Mouse (Mus musculus) heart, embryonic 11.5 days (tissue): Measurements from ENCODE around the gene Has3. TPM values are rescaled to one million over a fixed set of nuclear protein-coding genes. Genes with fewer than 3 reads are reported as not detected.
A peak's percentile ranks its signal among the peaks of the same experiment; 100 is the strongest.
"Not testable (repeated sequence)": the region's sequence is repeated elsewhere in the genome, so short reads cannot be mapped to it uniquely, and the experiment has no call there.

Source experiments
- ATAC-seq: fragments of 200-750 bp; cut with Nextera tagmentation; replicated peaks from 2 replicates; pipeline ENCODE4 v1.8.0; 2017; ENCODE audit warnings: moderate library complexity; ENCODE audit not compliant: insufficient number of reproducible peaks, low FRiP score, low TSS enrichment
- H3K27ac ChIP-seq: fragments of 300-500 bp; sonication (generic); 2 replicates; pipeline ENCODE4 v1.5.1; 2014; ENCODE audit warnings: mild to moderate bottlenecking, low read depth, low read length
- H3K27me3 ChIP-seq: fragments of 300-500 bp; sonication (generic); 2 replicates; pipeline ENCODE4 v1.6.1; 2014; ENCODE audit warnings: mild to moderate bottlenecking, low read length, mixed read lengths; ENCODE audit not compliant: control insufficient read depth, insufficient read depth
- H3K36me3 ChIP-seq: fragments of 300-500 bp; sonication (generic); 2 replicates; pipeline ENCODE4 v1.6.1; 2014; ENCODE audit warnings: mild to moderate bottlenecking, low read length, moderate library complexity, mixed read lengths; ENCODE audit not compliant: control insufficient read depth, insufficient read depth
- H3K4me1 ChIP-seq: fragments of 300-500 bp; sonication (generic); 2 replicates; pipeline ENCODE4 v1.6.1; 2014; ENCODE audit warnings: low read length; ENCODE audit not compliant: control insufficient read depth, insufficient read depth
- H3K4me2 ChIP-seq: fragments of 300-500 bp; sonication (generic); 2 replicates; pipeline ENCODE4 v1.6.1; 2014; ENCODE audit warnings: mild to moderate bottlenecking, moderate library complexity
- H3K4me3 ChIP-seq: fragments of 300-500 bp; sonication (generic); 2 replicates; pipeline ENCODE4 v1.5.1; 2014; ENCODE audit warnings: low read depth, low read length
- H3K9ac ChIP-seq: fragments of 300-500 bp; sonication (generic); 2 replicates; pipeline ENCODE4 v1.6.1; 2014; ENCODE audit warnings: mild to moderate bottlenecking, low read depth, low read length, moderate library complexity
- H3K9me3 ChIP-seq: fragments of 300-500 bp; sonication (generic); replicated peaks from 2 replicates; pipeline ENCODE4 v1.6.1; 2016; ENCODE audit warnings: low read length; ENCODE audit not compliant: control insufficient read depth
- WGBS: fragments of 180-500 bp; shearing (Covaris S2); extraction: QIAGEN DNeasy Blood & Tissue Kit; methylation state at CpG from one replicate; pipeline ENCODE4 v1.1.7; 2014; ENCODE audit not compliant: insufficient replicate concordance; 5-methylcytosine and 5-hydroxymethylcytosine counted together
- polyA plus RNA-seq: library from polyadenylated mRNA; unstranded; fragments of >200 nt; fragmentation: Nextera tagmentation; extraction: Ambion mirVana; gene quantifications from 2 replicates; pipeline ENCODE4 v1.2.1, GENCODE M21; 2014

Has3 gene
- polyA plus RNA-seq, 1 experiment from 2014 or later: 0.17 TPM

DNA sequence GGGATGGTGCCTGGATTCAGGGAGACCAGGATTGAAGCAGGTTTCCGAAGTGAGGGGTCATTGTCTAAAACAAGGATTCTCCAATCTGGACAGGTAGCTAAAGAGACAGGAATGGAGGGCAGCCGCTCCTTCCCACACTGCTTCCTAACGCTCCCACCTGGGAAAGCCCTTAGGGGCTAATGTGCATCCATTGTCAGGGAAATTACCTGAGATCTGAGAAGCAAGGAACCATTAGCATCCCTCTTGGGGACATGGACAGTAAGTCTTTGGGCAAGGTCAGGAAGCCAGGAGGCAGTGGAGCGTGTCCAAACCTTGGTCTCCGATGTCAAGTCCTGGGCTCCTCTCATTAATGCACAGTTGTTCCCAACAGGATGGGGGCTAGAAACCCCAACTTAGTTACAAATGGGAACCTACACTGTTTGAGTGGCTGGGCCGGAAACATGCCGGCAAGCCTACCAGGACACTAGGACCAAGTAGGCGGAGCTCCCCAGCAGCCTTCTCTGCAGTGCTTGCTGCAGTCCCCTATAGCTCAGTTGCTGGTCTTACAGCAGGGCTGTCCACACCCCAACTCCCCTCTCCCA lies 2.5 kb downstream of the Has3 start:
- H3K4me3 ChIP-seq: peak overlapping the region; percentile 64
- no peak overlapping the region for H3K27ac ChIP-seq
- ATAC-seq: no peak
- 14% methylated on average over 8 of the region's 8 CpGs for WGBS
- peak overlapping the region; percentile 63; the same call in 1 of the 2 replicates for H3K9ac ChIP-seq
- H3K4me2 ChIP-seq: peak overlapping the region; percentile 99
- no peaks in the 10 kb centered on the region for H3K9me3 ChIP-seq
- peaks cover 25% of the 10 kb centered on the region for H3K4me1 ChIP-seq
- H3K27me3 ChIP-seq: peaks cover 58% of the 10 kb centered on the region
- peaks cover 10% of the 10 kb centered on the region; the same call in 1 of the 2 replicates for H3K36me3 ChIP-seq

DNA sequence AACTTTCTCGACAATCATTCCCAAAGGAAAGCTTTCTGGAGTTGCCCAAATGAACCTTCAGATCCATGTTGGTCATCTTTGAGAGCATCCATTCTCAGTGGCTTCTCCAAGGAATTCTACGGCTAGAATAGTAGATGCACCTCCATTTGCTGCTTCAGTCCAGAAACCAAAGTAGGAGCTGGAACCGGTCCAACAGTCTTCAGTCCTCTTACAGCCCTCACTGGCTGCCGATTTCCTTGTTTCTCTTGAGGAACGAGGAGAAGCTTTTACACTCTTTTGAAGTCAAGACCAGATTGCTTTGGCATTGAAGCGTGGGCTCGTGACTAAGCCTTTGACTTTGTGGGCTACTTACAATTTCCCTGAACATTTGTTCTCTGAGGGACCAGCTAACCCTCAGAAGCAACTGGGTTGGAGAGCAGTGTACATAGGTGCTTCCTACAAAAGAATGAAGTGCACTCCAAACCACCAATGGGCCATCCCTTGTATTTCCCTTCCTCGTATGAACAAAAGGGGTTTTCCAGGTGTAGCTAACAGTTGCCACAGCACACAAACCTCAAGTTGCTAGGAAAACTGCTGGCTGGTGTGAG lies 10.2 kb downstream of the Has3 start:
- no peak overlapping the region for H3K9ac ChIP-seq
- H3K4me2 ChIP-seq: no peak overlapping the region
- no peak for ATAC-seq
- H3K4me3 ChIP-seq: no peak overlapping the region
- WGBS: 89% methylated on average over 8 of the region's 8 CpGs
- no peaks in the 10 kb centered on the region for H3K9me3 ChIP-seq
- 0 out of 2 replicates have a peak, but pooled peaks cover 5% of the 10 kb centered on the region for H3K4me1 ChIP-seq
- H3K27ac ChIP-seq: no peak overlapping the region
- no peaks in the 10 kb centered on the region for H3K27me3 ChIP-seq
- peaks cover 17% of the 10 kb centered on the region for H3K36me3 ChIP-seq

DNA sequence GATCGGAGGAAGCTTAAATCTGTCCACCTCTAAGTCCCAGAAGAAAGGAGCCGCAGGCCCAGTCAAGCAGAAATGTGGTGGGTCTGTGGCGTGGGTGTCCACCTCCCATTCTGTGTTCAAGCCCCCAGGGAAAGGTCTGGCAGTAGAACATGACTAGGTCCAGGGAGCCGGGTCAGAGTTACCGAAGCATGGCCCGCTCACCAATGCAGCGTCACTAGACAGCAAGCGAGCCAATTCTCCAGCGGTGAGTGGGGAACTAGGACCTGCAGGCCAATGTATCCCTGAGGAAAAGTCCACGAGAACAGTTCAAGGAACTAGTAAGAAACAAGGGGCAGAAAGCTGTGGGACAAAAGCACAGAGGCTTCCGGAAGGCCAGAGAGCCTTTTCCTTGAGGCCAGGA lies 14.1 kb downstream of the Has3 start:
- not testable (repeated sequence) for H3K4me1 ChIP-seq, H3K4me3 ChIP-seq, H3K27ac ChIP-seq, H3K27me3 ChIP-seq, ATAC-seq, H3K9me3 ChIP-seq, H3K4me2 ChIP-seq, H3K9ac ChIP-seq
- 93% methylated on average over 11 of the region's 11 CpGs for WGBS
- H3K36me3 ChIP-seq: peaks cover 27% of the 10 kb centered on the region

DNA sequence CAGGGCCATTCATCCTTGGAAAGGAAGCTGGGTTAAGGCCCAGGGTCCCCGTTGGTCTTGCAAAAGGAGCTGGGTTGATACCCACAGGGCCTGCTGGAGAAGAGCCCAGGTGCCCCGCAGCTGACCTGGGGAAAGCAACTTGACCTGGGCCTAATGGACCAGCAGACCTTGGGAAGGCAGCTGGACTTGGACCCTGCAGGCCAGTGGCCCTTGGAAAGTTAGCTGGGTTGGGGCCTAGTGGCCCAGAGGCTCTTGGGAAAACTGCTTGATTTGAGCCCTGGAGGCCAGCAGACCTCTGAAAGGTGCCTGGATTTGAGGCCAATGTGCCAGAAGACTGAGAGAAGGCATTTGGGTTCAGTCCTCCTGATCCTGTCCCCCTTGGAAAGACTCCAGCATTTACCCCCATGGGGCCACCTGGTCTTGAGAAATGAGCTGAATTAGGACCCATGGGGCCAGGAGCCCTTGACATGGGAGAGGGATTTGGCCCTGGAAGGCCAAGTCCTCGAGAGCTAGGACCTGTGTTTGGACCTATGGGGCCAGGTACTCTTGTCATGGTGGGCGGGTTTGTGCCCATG lies 14.9 kb downstream of the Has3 start:
- ATAC-seq, H3K9ac ChIP-seq: not testable (repeated sequence)
- WGBS: 93% methylated on average over 4 of the region's 4 CpGs

DNA sequence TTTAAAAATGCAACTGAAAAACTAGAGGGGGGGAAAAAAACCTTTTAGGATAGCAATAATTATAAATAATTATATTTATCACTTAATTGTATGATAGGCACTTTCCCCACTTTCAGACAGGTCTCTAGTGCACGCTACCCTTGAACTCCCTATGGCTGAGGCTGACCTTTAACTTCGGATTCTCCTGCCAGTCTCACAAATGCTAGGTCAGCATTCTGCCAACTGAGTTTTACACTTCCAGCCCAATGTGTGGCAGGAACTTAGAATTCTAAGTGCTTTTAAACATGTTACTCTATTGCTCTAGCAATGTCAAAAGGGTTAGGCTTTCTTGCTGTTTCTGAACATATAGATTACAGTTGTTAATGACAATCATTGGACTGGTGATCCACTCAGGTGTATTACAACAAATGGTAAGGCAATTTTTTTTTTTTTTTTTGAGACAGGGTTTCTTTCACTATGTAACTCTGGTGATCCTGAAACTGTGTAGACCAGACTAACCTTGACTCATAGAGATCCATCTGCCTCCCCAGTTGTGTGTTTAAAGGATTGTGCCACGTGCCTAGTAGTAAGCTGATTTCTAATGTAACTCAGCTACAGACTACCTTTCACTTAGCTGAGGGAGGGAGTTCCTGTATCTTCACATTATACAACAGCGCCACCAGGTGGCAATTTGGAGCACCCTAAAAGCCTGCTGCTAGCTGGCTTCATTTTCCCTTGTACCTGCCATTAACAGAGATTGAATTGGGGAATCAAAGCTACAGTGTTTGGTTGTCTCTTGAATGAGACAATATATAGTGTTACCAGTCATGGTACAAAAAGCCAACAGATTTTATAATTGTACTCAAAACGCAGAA lies 17.5 kb downstream of the Has3 start:
- Histone ChIP-seq H3K9me3 (no peaks in the 10 kb centered on the region), H3K4me3 (no peak overlapping the region), H3K4me1 (peaks cover 14% of the 10 kb centered on the region), H3K9ac (no peak overlapping the region), H3K27ac (no peak overlapping the region), H3K4me2 (no peak overlapping the region), H3K36me3 (peaks cover 22% of the 10 kb centered on the region), H3K27me3 (no peaks in the 10 kb centered on the region)
- ATAC-seq: no peak
- WGBS: 53% methylated on average over 5 of the region's 5 CpGs

More for the DNA sequence above, 14.9 kb downstream of the Has3 start:
- H3K4me1 ChIP-seq, H3K27ac ChIP-seq, H3K9me3 ChIP-seq, H3K4me3 ChIP-seq, H3K27me3 ChIP-seq, H3K4me2 ChIP-seq: not testable (repeated sequence)
- H3K36me3 ChIP-seq: peaks cover 24% of the 10 kb centered on the region

DNA sequence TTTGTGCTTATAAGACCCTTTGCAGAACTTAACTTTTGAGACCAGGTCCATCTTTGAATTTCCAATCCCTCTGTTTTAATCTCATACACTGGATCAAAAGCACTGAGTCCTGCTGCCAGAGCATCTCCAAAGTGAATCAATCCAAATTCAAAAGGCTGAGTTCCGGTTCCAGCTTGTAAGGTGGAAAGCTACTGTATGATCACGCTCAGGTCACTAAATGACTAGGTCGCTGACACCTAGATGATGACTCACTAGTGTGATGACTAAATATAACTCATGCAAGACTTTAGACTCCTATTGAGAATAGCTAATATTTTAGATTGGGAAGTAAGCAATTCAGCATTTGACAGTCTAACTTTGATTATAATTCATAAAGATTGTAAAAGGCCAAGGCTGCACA lies 18.8 kb downstream of the Has3 start:
- 80% methylated on average over 3 of the region's 3 CpGs for WGBS
- H3K9ac ChIP-seq: no peak overlapping the region
- H3K27me3 ChIP-seq: no peaks in the 10 kb centered on the region
- H3K9me3 ChIP-seq: no peaks in the 10 kb centered on the region
- no peak overlapping the region for H3K27ac ChIP-seq
- H3K4me1 ChIP-seq: peaks cover 14% of the 10 kb centered on the region
- no peak overlapping the region for H3K4me3 ChIP-seq
- H3K36me3 ChIP-seq: peaks cover 19% of the 10 kb centered on the region
- no peak overlapping the region for H3K4me2 ChIP-seq
- no peak for ATAC-seq

DNA sequence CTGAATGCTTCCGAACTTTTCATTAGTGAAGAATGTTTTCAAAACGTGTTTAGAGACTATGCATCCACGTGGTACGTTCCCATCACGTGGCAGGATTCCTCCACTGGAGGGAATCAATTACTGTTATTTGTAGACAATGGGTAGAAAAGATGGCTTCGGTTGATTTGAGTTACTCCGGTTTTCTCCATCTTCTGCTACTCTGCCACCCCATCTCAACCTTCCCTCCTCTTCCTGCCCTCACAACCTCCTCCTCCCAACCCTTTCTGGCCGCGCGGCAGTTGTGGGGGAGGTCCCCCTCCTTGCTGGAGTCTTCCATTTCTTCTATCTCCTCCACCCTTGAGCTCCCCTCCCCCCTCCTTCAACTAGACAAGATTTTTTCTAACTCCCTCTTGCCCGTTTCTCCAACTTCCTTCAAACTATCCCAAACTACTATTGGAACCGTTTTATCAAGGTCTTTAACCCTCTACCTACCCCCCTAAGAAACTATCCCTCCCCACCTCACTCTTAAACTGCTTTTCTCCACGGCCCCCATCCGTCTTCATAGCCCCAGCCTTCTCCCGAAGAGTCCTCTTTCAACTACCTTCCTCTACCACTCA lies 22.3 kb downstream of the Has3 start:
- under 1% methylated on average over 15 of the region's 15 CpGs for WGBS

DNA sequence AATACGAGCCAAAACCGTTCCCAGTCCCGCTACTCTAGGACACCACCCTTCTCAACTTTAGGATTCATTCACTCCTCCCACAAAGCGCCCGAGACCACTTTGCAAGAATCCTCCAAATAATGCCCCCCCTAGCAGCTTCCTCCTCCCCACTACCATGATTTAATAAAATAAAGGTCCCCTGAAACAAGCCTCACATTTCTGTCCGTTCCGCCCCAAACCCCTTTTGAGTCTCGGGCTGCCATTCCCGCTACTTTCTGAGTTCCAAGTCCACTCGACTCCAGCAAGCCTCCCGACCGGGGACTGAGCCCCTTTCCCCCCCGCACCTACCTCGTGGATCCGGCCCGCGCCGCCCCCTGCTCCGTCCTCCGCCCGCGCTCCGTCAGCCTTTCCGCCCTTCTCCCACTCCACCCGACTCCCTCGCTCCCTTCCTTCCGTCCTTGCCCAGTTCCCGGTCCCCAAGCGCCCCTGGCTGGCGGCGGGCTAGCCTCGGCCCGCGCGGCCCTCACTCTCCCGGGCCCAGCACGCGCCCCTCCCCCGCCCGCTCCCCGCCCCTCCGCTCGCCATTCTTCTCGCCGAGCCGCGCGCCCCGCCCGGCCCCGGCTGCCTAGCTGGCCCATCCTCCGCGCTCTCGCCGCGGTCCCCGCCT lies 22.9 kb downstream of the Has3 start:
- Histone ChIP-seq H3K9me3 (no peaks in the 10 kb centered on the region), H3K4me1 (peaks cover 21% of the 10 kb centered on the region), H3K36me3 (peaks cover 2% of the 10 kb centered on the region; the same call in 1 of the 2 replicates), H3K4me3 (peak overlapping the region; percentile 93), H3K27me3 (no peaks in the 10 kb centered on the region), H3K27ac (peak overlapping the region; percentile 95), H3K9ac (peak overlapping the region; percentile 86), H3K4me2 (peak overlapping the region; percentile 78)
- 2% methylated on average over 50 of the region's 57 CpGs for WGBS
- ATAC-seq: peak; percentile 75

More for the DNA sequence above, 22.3 kb downstream of the Has3 start:
- Histone ChIP-seq H3K27me3 (no peaks in the 10 kb centered on the region), H3K4me1 (peaks cover 21% of the 10 kb centered on the region), H3K36me3 (peaks cover 2% of the 10 kb centered on the region; the same call in 1 of the 2 replicates), H3K27ac (peak overlapping the region; percentile 95), H3K4me3 (peak overlapping the region; percentile 93), H3K4me2 (peak overlapping the region; percentile 78), H3K9ac (peak overlapping the region; percentile 86), H3K9me3 (no peaks in the 10 kb centered on the region)
- no peak for ATAC-seq
